Mouse (Mus musculus) telencephalon, adult 2 months (tissue): ENCODE data around the gene Vdac2.

Experiments used
- DNase-seq: peaks from one replicate; pipeline ENCODE4 v3.0.0-alpha.2; 2011; ENCODE audit warnings: low read depth, low spot score

Gene Vdac2

DNA sequence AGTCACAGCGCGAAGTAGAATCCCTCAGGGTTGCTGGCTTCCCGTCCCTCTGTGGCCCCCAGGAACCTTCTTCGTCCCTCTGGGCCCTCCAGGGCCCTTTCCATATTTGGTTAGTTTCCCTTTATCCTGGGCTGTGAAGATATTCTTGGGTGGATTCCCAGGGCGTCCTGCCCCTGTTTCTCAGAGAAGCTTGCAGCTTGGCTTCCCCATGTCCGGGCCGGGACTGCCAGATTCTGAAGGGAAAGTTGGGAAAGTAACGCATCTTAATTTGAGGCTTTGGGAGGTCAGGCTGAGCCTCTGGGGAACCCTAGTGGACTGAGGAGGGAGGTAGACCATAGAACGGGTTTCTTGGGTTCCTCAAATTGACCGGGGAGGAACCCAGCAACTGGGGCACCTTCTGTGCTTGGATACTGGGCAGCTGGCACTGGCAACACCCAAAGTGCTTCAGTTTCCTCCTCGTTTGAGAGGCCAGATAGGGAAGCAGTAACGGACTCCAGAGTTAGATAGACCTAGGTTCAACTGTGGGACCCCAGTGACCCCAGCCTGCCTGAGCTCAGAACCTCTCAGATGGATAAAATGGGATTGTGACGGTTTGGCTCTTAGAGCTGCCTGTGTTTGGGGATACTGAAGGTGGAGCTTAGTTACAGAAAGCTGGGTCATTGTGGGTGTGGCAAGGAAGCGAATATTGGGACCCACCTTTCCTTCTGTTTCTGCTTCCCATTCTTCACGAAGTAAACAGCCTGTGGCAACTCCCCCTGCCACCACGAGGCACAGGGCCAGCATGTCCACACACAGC is 27.2 kb downstream of the Vdac2 start:
- DNase-seq = no peak

- DNase-seq = peak; percentile 66
Observed at GRCm38 (mm10) chr14:21853456-21854109, 28.5 kb downstream of the Vdac2 start.

- DNase-seq = no peak
Observed at GRCm38 (mm10) chr14:21854271-21854670, 29.2 kb downstream of the Vdac2 start.

DNA sequence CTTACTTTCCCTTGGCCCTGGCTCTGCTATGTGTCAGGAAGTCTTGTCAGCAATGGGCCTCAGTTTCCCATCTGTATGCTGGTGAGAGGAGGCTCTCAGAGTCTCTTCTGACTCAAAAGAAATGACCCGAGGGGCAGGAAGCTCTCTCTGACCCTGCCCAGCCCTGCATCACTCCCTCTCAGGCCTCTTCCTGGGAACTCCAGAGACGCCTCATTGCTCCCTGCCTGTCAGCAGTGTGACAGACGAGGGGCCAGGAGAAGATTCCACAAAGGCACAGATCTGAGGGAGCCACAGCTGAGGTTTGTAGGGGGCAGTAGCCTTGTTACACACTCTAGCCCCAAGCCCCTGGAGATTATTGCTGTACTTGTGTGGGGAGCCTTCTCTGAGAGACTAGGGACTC is 30.9 kb downstream of the Vdac2 start:
- no peak for DNase-seq

DNA sequence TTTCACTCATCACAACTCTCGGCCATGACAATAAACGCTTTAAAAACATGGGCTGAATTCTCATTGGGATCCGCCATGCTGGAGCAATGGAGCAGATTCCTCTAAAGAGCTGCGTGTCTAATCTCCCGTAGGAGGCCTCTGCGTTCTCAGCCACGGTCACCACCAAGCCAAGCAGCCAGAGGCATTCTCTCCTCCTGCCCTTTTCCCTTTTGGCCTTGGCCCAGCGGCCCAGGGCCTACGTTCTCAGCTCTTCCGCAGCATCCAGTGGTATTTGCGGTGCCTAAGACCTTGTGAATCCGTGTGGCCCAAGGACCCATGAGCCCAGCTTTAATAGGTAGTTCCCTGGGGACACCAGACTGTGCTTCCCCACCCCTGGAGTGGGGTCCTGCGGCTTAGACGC is 31.8 kb downstream of the Vdac2 start:
- no peak for DNase-seq

DNA sequence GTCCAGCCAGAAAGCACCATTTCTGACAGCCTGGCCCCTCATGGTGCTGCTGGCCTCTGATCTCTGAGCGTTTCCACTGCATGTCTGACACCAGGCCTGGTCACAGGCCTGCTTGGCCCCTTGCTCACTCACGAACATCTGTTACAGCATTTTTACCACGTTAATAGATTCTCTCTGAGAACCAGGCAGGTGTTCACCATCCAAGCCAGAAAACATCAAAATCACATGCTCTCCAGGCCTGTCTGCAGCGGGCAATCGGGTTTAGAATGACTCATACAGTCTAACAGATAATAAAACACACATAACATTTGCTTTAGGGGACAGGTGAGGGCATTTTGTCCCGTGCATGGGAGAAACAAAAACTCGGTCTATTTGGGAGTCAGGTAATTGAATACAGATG is 41.3 kb downstream of the Vdac2 start:
- no peak for DNase-seq

GRCm38 (mm10) chr14:21866816-21867215 is 41.8 kb downstream of the Vdac2 start:
- no peak for DNase-seq

DNA sequence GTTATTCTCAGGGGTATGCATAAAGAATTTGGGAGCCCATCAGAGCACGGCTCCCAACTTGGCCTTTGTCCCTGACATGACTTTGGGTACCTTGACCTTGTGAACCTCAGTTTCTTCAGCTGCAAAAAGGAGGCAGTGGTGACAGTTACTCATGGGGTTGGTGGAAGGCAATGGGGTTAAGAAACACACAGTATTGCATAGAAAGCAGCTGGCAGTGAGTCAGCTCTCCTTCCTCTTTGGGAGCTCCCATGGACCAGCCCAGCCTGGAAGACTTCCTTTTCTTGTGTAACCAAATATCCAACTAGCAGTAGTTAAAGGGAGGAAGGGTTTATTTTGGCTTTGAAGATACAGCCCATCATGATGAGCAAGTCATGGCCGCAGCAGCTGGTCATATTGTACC is 65.4 kb downstream of the Vdac2 start:
- DNase-seq = no peak

GRCm38 (mm10) chr14:21891581-21892340 is 66.7 kb downstream of the Vdac2 start:
- DNase-seq = no peak

- DNase-seq = no peak
Observed at GRCm38 (mm10) chr14:21892341-21892659, 67.3 kb downstream of the Vdac2 start.
